Comparison of ENCODE assay signal across 9 mouse cellular contexts in the genomic region with DNA sequence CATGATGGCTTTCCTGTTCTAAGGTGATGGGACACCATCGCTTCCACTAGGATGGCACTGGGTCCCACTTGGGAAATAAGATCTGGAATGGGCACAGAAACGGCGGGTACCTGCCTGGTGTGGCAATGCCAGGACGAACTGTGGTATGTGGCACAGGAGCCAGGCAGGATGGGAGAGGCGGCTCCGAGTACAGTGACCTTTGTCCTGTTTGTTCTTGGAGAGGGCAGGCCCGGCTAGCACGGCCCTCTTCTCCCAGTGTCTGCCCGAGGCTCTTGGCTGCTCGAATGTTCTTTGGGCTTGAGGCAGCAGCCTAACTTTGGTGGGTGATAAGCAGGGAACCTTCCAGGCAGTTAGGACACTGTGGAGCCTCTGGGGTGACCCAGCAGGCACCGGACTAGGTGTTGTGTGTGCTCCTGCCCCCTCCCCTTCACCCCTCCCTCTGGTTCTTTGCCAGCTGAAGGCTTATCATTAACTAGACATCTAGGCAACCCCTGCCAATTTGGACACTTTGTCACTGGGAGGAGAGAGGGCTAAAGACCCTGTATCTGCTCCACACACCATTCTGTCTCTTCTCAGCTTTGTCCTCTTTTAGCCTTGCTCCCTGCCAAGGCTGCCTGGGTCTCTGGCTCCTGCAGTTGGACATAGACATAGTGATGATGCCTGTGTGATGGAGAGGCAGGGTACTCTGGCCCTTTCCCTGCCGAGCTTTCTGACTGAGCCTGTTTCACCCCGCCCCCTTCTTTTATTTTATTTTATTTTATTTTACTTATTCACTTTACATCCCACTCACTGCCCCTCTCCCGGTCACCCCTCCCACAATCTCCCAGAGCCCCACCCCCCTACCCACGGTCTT. TPM values are rescaled to one million over a fixed set of nuclear protein-coding genes. Genes with fewer than 3 reads are reported as not detected.
DNase-seq lines count a peak whose midpoint lies in the region; ATAC-seq and TF ChIP-seq lines count a peak whose summit lies in the region.
"Had no signal": no experiment of that assay in that cellular context is flagged by ENCODE, and none has a peak within 500 bp of the region (broad histone marks: within the 10 kb centered on the region; RNA-seq: fewer than 3 reads in every experiment).

No protein-coding gene starts in this region.

- TF ChIP-seq CTCF in stomach, postnatal 0 days (IDR thresholded peaks at IDR 0.05; ENCODE audit: low read depth): no peak

- H3K27me3 ChIP-seq in midbrain, embryonic 13.5 days: no peaks in the 10 kb centered on the region
- no peaks in the 10 kb centered on the region for H3K27me3 ChIP-seq in midbrain, embryonic 11.5 days (ENCODE audit: control insufficient read depth, insufficient read depth, low read length)
- no peaks in the 10 kb centered on the region for H3K27me3 ChIP-seq in limb, embryonic 13.5 days
- H3K27me3 ChIP-seq in stomach, postnatal 0 days (ENCODE audit: control insufficient read depth, insufficient read depth, low read length): no peaks in the 10 kb centered on the region
- H3K27me3 ChIP-seq: Patski had no signal

- peaks cover 6% of the 10 kb centered on the region; the same call in 1 of the 2 replicates for H3K36me3 ChIP-seq in midbrain, embryonic 13.5 days
- no peaks in the 10 kb centered on the region for H3K36me3 ChIP-seq in midbrain, embryonic 11.5 days (ENCODE audit: control insufficient read depth, insufficient read depth, low read length)
- no peaks in the 10 kb centered on the region for H3K36me3 ChIP-seq in limb, embryonic 13.5 days
- no peaks in the 10 kb centered on the region for H3K36me3 ChIP-seq in stomach, postnatal 0 days (ENCODE audit: control insufficient read depth, insufficient read depth, low read length)

- 0 out of 2 replicates have a peak, but pooled peaks cover 5% of the 10 kb centered on the region for H3K4me1 ChIP-seq in midbrain, embryonic 13.5 days (replicated peaks)
- H3K4me1 ChIP-seq in midbrain, embryonic 11.5 days (ENCODE audit: control insufficient read depth, insufficient read depth, low read length): 0 out of 2 replicates have a peak, but pooled peaks cover 2% of the 10 kb centered on the region
- peaks cover 43% of the 10 kb centered on the region for H3K4me1 ChIP-seq in limb, embryonic 13.5 days
- peaks cover 44% of the 10 kb centered on the region for H3K4me1 ChIP-seq in stomach, postnatal 0 days (replicated peaks; ENCODE audit: control insufficient read depth, insufficient read depth)

- no peaks in the 10 kb centered on the region for H3K9me3 ChIP-seq in midbrain, embryonic 13.5 days
- H3K9me3 ChIP-seq in midbrain, embryonic 11.5 days (ENCODE audit: control insufficient read depth, low read length): no peaks in the 10 kb centered on the region
- no peaks in the 10 kb centered on the region for H3K9me3 ChIP-seq in limb, embryonic 13.5 days
- no peaks in the 10 kb centered on the region for H3K9me3 ChIP-seq in stomach, postnatal 0 days (ENCODE audit: control insufficient read depth, low read length)

- 0 out of 2 replicates have a peak overlapping the region, but pooled peaks have one; percentile 19 for H3K9ac ChIP-seq in midbrain, embryonic 13.5 days (replicated peaks)
- no peak overlapping the region for H3K9ac ChIP-seq in midbrain, embryonic 11.5 days (ENCODE audit: low read length)
- H3K9ac ChIP-seq in limb, embryonic 13.5 days: peak overlapping the region; percentile 14; the same call in 1 of the 2 replicates
- H3K9ac ChIP-seq in stomach, postnatal 0 days (ENCODE audit: low read length): no peak overlapping the region; the same call in none of the 2 replicates

- no peak overlapping the region for H3K4me3 ChIP-seq in midbrain, embryonic 13.5 days (replicated peaks)
- H3K4me3 ChIP-seq in midbrain, embryonic 11.5 days (ENCODE audit: low read depth, low read length): no peak overlapping the region
- H3K4me3 ChIP-seq in limb, embryonic 13.5 days: 0 out of 2 replicates have a peak overlapping the region, but pooled peaks have one; percentile 8
- H3K4me3 ChIP-seq in stomach, postnatal 0 days (ENCODE audit: low read depth, low read length): no peak overlapping the region

- no peak for TF ChIP-seq EP300 in stomach, postnatal 0 days (optimal IDR thresholded peaks at IDR 0.05)

- no peak for ATAC-seq in midbrain, embryonic 13.5 days
- no peak for ATAC-seq in midbrain, embryonic 11.5 days (ENCODE audit: low FRiP score)
- ATAC-seq in limb, embryonic 13.5 days (ENCODE audit: low FRiP score, low read depth): no peak; the same call in 1 of the 2 replicates
- peak; percentile 84 for ATAC-seq in stomach, postnatal 0 days (ENCODE audit: low FRiP score, low TSS enrichment)
- ATAC-seq: Patski had no signal

- DNase-seq in midbrain, embryonic 11.5 days (ENCODE audit: low spot score, missing footprints): no peak
- DNase-seq in heart, postnatal 25 days (ENCODE audit: low spot score): peak; percentile 62
- DNase-seq in stomach, postnatal 0 days (ENCODE audit: low spot score): peak; percentile 82
- DNase-seq in frontal cortex, adult 2 months (ENCODE audit: extremely low spot score in 1 of 2, low spot score in 1 of 2): no peak
- DNase-seq in T-cell, adult 2 months (ENCODE audit: low spot score): no peak
- DNase-seq in retina, embryonic 14.5 days (ENCODE audit: low spot score): no peak

- H3K27ac ChIP-seq in midbrain, embryonic 13.5 days: no peak overlapping the region
- H3K27ac ChIP-seq in midbrain, embryonic 11.5 days (ENCODE audit: low read depth, low read length): no peak overlapping the region
- peak overlapping the region; percentile 88 for H3K27ac ChIP-seq in limb, embryonic 13.5 days
- H3K27ac ChIP-seq in stomach, postnatal 0 days (replicated peaks): peak overlapping the region; percentile 96

- 79% methylated on average over 15 of the region's 15 CpGs for WGBS in midbrain, embryonic 13.5 days
- WGBS in midbrain, embryonic 11.5 days: 77% methylated on average over 15 of the region's 15 CpGs
- WGBS in limb, embryonic 13.5 days: 68% methylated on average over 15 of the region's 15 CpGs
- WGBS in stomach, postnatal 0 days: 50% methylated on average over 15 of the region's 15 CpGs

- intact Hi-C loops in heart, postnatal 25 days (cut with DNase I): loop anchor here (1.0 kb wide), 1 partner anchor 93 kb away; no protein-coding TSS in a partner anchor

- H3K4me2 ChIP-seq in midbrain, embryonic 13.5 days (replicated peaks): no peak overlapping the region
- H3K4me2 ChIP-seq in midbrain, embryonic 11.5 days: no peak overlapping the region
- H3K4me2 ChIP-seq in limb, embryonic 13.5 days (replicated peaks): peak overlapping the region; percentile 53
- no peak overlapping the region; the same call in 1 of the 2 replicates for H3K4me2 ChIP-seq in stomach, postnatal 0 days (replicated peaks; ENCODE audit: low read depth)

RNA-seq across cellular contexts. Expression of a gene that starts 25.1 kb away (rescaled TPM):
- 35.7 and 40.0 TPM in 2 replicates for polyA plus RNA-seq in midbrain, embryonic 13.5 days (2015; fragmentation: Nextera tagmentation; extraction: Ambion mirVana)
- polyA plus RNA-seq in midbrain, embryonic 11.5 days (2014; fragmentation: Nextera tagmentation; extraction: Ambion mirVana): 43.4 and 45.8 TPM in 2 replicates
- over 10,000 TPM; 10,772 to 12,207 TPM for total RNA-seq in heart, postnatal 25 days (2021)
- 27.0 and 28.3 TPM in 2 replicates for polyA plus RNA-seq in limb, embryonic 13.5 days (2015; fragmentation: Nextera tagmentation; extraction: Ambion mirVana)
- 24.0 and 27.0 TPM in 2 replicates for polyA plus RNA-seq in stomach, postnatal 0 days (2015; fragmentation: Nextera tagmentation; extraction: Ambion mirVana)
- 269 and 275 TPM in 2 replicates for polyA plus RNA-seq in frontal cortex, adult 2 months (2012; rRNA removed)

Comparison
In these comparisons a context has a peak if more than half of its experiments do, and no peak if none do; other contexts are left out.
1. H3K9ac ChIP-seq: peak in midbrain, embryonic 13.5 days (single experiment) and limb, embryonic 13.5 days (single experiment); none in midbrain, embryonic 11.5 days (single experiment) and stomach, postnatal 0 days (single experiment).
2. H3K27ac ChIP-seq: peak in limb, embryonic 13.5 days (single experiment) and stomach, postnatal 0 days (single experiment); none in midbrain, embryonic 13.5 days (single experiment) and midbrain, embryonic 11.5 days (single experiment).
3. DNase-seq: peak in heart, postnatal 25 days (single experiment) and stomach, postnatal 0 days (single experiment); none in midbrain, embryonic 11.5 days (single experiment), frontal cortex, adult 2 months (0 of 2), T-cell, adult 2 months (single experiment) and retina, embryonic 14.5 days (single experiment).